Mouse (Mus musculus) ES-E14 (cell line): Measurements from ENCODE around the gene Hsp90ab1. TPM values are rescaled to one million over a fixed set of nuclear protein-coding genes. Genes with fewer than 3 reads are reported as not detected.
A peak's percentile ranks its signal among the peaks of the same experiment; 100 is the strongest.

Source experiments
- DNase-seq: peaks from one replicate; pipeline ENCODE4 v3.0.0-alpha.2; 2013; ENCODE audit warnings: low read depth, low spot score
- H3K27ac ChIP-seq: 2 replicates; pipeline ENCODE4 v1.5.1; 2012; ENCODE audit warnings: low read depth, mild to moderate bottlenecking, low read length, moderate library complexity, mixed read lengths; ENCODE audit not compliant: poor library complexity, insufficient read depth, severe bottlenecking
- H3K36me3 ChIP-seq: 2 replicates; pipeline ENCODE4 v1.6.1; 2012; ENCODE audit warnings: mild to moderate bottlenecking, low read length, moderate library complexity, mixed read lengths; ENCODE audit not compliant: control insufficient read depth, poor library complexity, insufficient read depth, severe bottlenecking
- H3K4me1 ChIP-seq, 2 experiments: fragments of 150-350 bp in 1 of 2; sonication (generic) in 1 of 2; 2 replicates each; pipeline ENCODE4 v1.6.1; 2012; ENCODE audit warnings: low read length in 2 of 2, mild to moderate bottlenecking in 1 of 2, mixed read lengths in 1 of 2; ENCODE audit not compliant: control insufficient read depth in 2 of 2, insufficient read depth in 2 of 2, poor library complexity in 1 of 2
- H3K4me3 ChIP-seq, 2 experiments: fragments of 150-350 bp in 1 of 2; sonication (generic) in 1 of 2; 2 replicates each; pipeline ENCODE4 v1.5.1; 2012; ENCODE audit warnings: low read length in 2 of 2, low read depth in 1 of 2, mild to moderate bottlenecking in 1 of 2, mixed read lengths in 1 of 2; ENCODE audit not compliant: insufficient read depth in 1 of 2, poor library complexity in 1 of 2, severe bottlenecking in 1 of 2
- H3K9ac ChIP-seq: 2 replicates; pipeline ENCODE4 v1.6.1; 2012; ENCODE audit warnings: low read depth, mild to moderate bottlenecking, low read length, mixed read lengths; ENCODE audit not compliant: poor library complexity, insufficient read depth, severe bottlenecking
- H3K9me3 ChIP-seq: fragments of 150-350 bp; sonication (generic); 2 replicates; pipeline ENCODE4 v1.6.1; 2012; ENCODE audit warnings: low read depth, mild to moderate bottlenecking, low read length; ENCODE audit not compliant: control insufficient read depth, insufficient read depth
- CHD2 ChIP-seq: IDR thresholded peaks from 2 replicates; pipeline ENCODE4 v1.6.1; 2014; ENCODE audit warnings: mild to moderate bottlenecking, low read depth, low read length, inconsistent platforms
- HCFC1 ChIP-seq: IDR thresholded peaks from 2 replicates; pipeline ENCODE4 v1.6.1; 2012; ENCODE audit warnings: low read length, inconsistent platforms, borderline replicate concordance; ENCODE audit not compliant: insufficient read depth
- MAFK ChIP-seq: IDR thresholded peaks from 2 replicates; pipeline ENCODE4 v1.6.1; 2014; ENCODE audit warnings: mild to moderate bottlenecking, low read depth, low read length, inconsistent platforms; ENCODE audit not compliant: insufficient read depth
- ZC3H11A ChIP-seq: IDR thresholded peaks from 2 replicates; pipeline ENCODE4 v1.6.1; 2012; ENCODE audit warnings: low read depth, mild to moderate bottlenecking, inconsistent platforms, low read length, borderline replicate concordance
- ZNF384 ChIP-seq: IDR thresholded peaks from 2 replicates; pipeline ENCODE4 v1.6.1; 2012; ENCODE audit warnings: low read depth, low read length, inconsistent platforms
- in situ Hi-C, 2 experiments: fragments of 600-800 bp; cut with MboI; formaldehyde crosslinking; loops; one replicate each; pipeline ENCODE4 v1.15.1; 2025; ENCODE audit warnings: low sequenced_read_pairs in 2 of 2, inconsistent platforms in 1 of 2; ENCODE audit not compliant: unreplicated experiment in 2 of 2
- total RNA-seq: library from RNA; depleted of rRNA; stranded (reverse); fragments of 300-350 nt; gene quantifications from 2 replicates; pipeline ENCODE4 v1.2.3, GENCODE M21; 2012

Hsp90ab1 gene
- total RNA-seq, 1 experiment, result 1,660 TPM

DNA sequence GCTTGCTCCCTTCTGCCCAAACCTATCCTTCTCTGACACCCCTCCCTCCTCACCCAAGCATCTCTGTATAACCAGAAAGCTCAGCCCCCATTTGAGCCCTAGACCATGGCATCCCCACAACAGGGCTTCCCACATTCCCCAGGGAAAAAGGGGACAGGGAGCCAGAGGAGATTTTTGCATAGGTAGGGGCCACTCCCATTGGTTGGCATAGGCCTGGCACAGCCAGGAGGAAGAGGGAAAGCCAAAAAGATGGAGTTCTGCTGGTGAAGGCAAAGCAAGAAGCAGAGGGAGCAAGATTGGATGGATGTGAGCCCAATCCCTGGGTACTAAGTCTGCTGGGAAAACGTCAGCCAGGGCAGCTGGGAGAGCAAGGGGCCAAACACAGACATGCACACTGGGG, 30.0 kb downstream of the Hsp90ab1 start:
- Histone ChIP-seq H3K27ac (no peak overlapping the region), H3K36me3 (no peaks in the 10 kb centered on the region), H3K9ac (no peak overlapping the region), H3K9me3 (no peaks in the 10 kb centered on the region), H3K4me3 (no peak overlapping the region), H3K4me1 (peaks cover 2 to 18% of the 10 kb centered on the region in 2 experiments; a peak in 3 of 4 replicates)
- in situ Hi-C loops, result no loop called here
- no peak for TF ChIP-seq CHD2
- TF ChIP-seq ZNF384, result no peak
- no peak for TF ChIP-seq MAFK
- no peak for TF ChIP-seq HCFC1
- TF ChIP-seq ZC3H11A, result no peak
- no peak for DNase-seq

- Histone ChIP-seq H3K27ac (no peak overlapping the region), H3K36me3 (no peaks in the 10 kb centered on the region), H3K4me1 (peaks cover 2 to 18% of the 10 kb centered on the region in 2 experiments; a peak in 3 of 4 replicates), H3K4me3 (no peak overlapping the region), H3K9me3 (no peaks in the 10 kb centered on the region), H3K9ac (no peak overlapping the region)
- in situ Hi-C loops, result no loop called here
- TF ChIP-seq ZNF384, result no peak
- no peak for TF ChIP-seq HCFC1
- TF ChIP-seq MAFK, result no peak
- no peak for TF ChIP-seq CHD2
- no peak for TF ChIP-seq ZC3H11A
- DNase-seq, result no peak
Measured at GRCm38 (mm10) chr17:45542705-45543104, 30.4 kb downstream of the Hsp90ab1 start.

GRCm38 (mm10) chr17:45542129-45542528, 30.9 kb downstream of the Hsp90ab1 start:
- Histone ChIP-seq H3K4me1 (peaks cover 2 to 18% of the 10 kb centered on the region in 2 experiments; a peak in 3 of 4 replicates), H3K9ac (no peak overlapping the region), H3K9me3 (no peaks in the 10 kb centered on the region), H3K27ac (no peak overlapping the region), H3K36me3 (no peaks in the 10 kb centered on the region), H3K4me3 (no peak overlapping the region)
- DNase-seq, result no peak
- TF ChIP-seq MAFK (no peak), CHD2 (no peak), ZNF384 (no peak), ZC3H11A (no peak), HCFC1 (no peak)
- in situ Hi-C loops, result no loop called here

GRCm38 (mm10) chr17:45539664-45540063, 33.4 kb downstream of the Hsp90ab1 start:
- H3K9me3 ChIP-seq, result no peaks in the 10 kb centered on the region
- peaks cover 2 to 19% of the 10 kb centered on the region in 2 experiments; a peak in 3 of 4 replicates for H3K4me1 ChIP-seq
- no peaks in the 10 kb centered on the region for H3K36me3 ChIP-seq
- H3K27ac ChIP-seq, result no peak overlapping the region
- no peak for TF ChIP-seq ZNF384
- TF ChIP-seq ZC3H11A, result no peak
- no peak for TF ChIP-seq CHD2
- no peak for TF ChIP-seq MAFK
- no peak for TF ChIP-seq HCFC1
- DNase-seq, result no peak
- H3K4me3 ChIP-seq, result peak overlapping the region; percentile 35 to 39; a peak in 2 of 4 replicates
- in situ Hi-C loops, result no loop called here
- peak overlapping the region; percentile 4; the same call in 1 of the 2 replicates for H3K9ac ChIP-seq

DNA sequence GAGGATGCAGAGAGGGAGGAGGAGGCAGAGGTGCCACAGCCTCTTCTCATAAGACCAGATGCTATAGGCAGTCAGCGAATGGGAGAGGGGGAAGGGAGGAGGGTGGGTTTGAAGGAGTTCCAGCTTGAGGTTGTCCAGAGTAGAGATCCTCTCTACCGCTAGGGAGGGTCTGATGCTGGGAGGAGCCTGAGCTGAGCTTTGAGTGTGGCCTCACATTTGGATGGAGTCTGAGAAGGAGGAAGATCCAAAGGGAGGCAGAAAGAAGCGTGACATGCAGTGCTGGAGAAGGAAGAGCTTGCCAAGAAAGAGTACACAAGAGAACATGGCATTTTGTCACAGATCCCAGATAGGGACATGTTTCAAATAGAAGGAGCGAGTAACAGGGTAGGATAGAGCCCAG, 34.7 kb downstream of the Hsp90ab1 start:
- H3K9me3 ChIP-seq, result no peaks in the 10 kb centered on the region
- DNase-seq, result no peak
- H3K9ac ChIP-seq, result no peak overlapping the region
- H3K4me1 ChIP-seq, result peaks cover under 1 to 9% of the 10 kb centered on the region in 2 experiments; a peak in 2 of 4 replicates
- H3K36me3 ChIP-seq, result no peaks in the 10 kb centered on the region
- no peak overlapping the region for H3K4me3 ChIP-seq
- H3K27ac ChIP-seq, result no peak overlapping the region
- TF ChIP-seq HCFC1, result no peak
- no peak for TF ChIP-seq MAFK
- no peak for TF ChIP-seq ZNF384
- no peak for TF ChIP-seq CHD2
- no peak for TF ChIP-seq ZC3H11A
- in situ Hi-C loops, result no loop called here
